Mouse (Mus musculus): ENCODE results near the gene Hdac11.
A peak's percentile ranks its signal among the peaks of the same experiment; 100 is the strongest.

The Hdac11 gene

GRCm38 (mm10) chr6:91172381-91172780 is 15.9 kb downstream of the Hdac11 start:
- DNase-seq = no peak

- peak; percentile 56 for DNase-seq
Measured at GRCm38 (mm10) chr6:91173221-91173880, 16.9 kb downstream of the Hdac11 start.

GRCm38 (mm10) chr6:91174211-91174610 is 17.7 kb downstream of the Hdac11 start:
- no peak for DNase-seq

- no peak for DNase-seq
Measured at GRCm38 (mm10) chr6:91180767-91181171, 24.3 kb downstream of the Hdac11 start.

GRCm38 (mm10) chr6:91181320-91181719 is 24.9 kb downstream of the Hdac11 start:
- peak; percentile 69 for DNase-seq

- DNase-seq = no peak
Measured at GRCm38 (mm10) chr6:91182075-91182490, 25.6 kb downstream of the Hdac11 start.

- no peak for DNase-seq
Measured at GRCm38 (mm10) chr6:91183041-91183440, 26.6 kb downstream of the Hdac11 start.

GRCm38 (mm10) chr6:91183980-91184379 is 27.5 kb downstream of the Hdac11 start:
- no peak for DNase-seq

- no peak for DNase-seq
Measured at GRCm38 (mm10) chr6:91184776-91185175, 28.3 kb downstream of the Hdac11 start.

- DNase-seq = no peak
Measured at GRCm38 (mm10) chr6:91185502-91185901, 29.0 kb downstream of the Hdac11 start.

- peak; percentile 22 for DNase-seq
Measured at GRCm38 (mm10) chr6:91186161-91186931, 29.9 kb downstream of the Hdac11 start.

- no peak for DNase-seq
Measured at GRCm38 (mm10) chr6:91186934-91187333, 30.5 kb downstream of the Hdac11 start.

GRCm38 (mm10) chr6:91187871-91188270 is 31.4 kb downstream of the Hdac11 start:
- DNase-seq = no peak

GRCm38 (mm10) chr6:91189971-91190370 is 33.5 kb downstream of the Hdac11 start:
- DNase-seq = no peak

GRCm38 (mm10) chr6:91191465-91191864 is 35.0 kb downstream of the Hdac11 start:
- DNase-seq = no peak

GRCm38 (mm10) chr6:91192421-91192820 is 36.0 kb downstream of the Hdac11 start:
- no peak for DNase-seq

GRCm38 (mm10) chr6:91192851-91193545 is 36.5 kb downstream of the Hdac11 start:
- DNase-seq = no peak

- no peak for DNase-seq
Measured at GRCm38 (mm10) chr6:91198456-91198855, 42.0 kb downstream of the Hdac11 start.

- DNase-seq = no peak
Measured at GRCm38 (mm10) chr6:91200429-91201188, 44.1 kb downstream of the Hdac11 start.

- no peak for DNase-seq
Measured at GRCm38 (mm10) chr6:91201881-91202341, 45.4 kb downstream of the Hdac11 start.

GRCm38 (mm10) chr6:91202571-91202970 is 46.1 kb downstream of the Hdac11 start:
- no peak for DNase-seq

- DNase-seq = no peak
Measured at GRCm38 (mm10) chr6:91205346-91205745, 48.9 kb downstream of the Hdac11 start.

GRCm38 (mm10) chr6:91205791-91206190 is 49.3 kb downstream of the Hdac11 start:
- DNase-seq = no peak

All from kidney, adult 18-20 months (tissue).